Mouse (Mus musculus): Measurements from ENCODE around the gene Kti12. TPM values are rescaled to one million over a fixed set of nuclear protein-coding genes. Genes with fewer than 3 reads are reported as not detected.
A peak's percentile ranks its signal among the peaks of the same experiment; 100 is the strongest.

Gene Kti12
- polyA plus RNA-seq, 1 experiment from 2014 or later = 25.9 TPM

DNA sequence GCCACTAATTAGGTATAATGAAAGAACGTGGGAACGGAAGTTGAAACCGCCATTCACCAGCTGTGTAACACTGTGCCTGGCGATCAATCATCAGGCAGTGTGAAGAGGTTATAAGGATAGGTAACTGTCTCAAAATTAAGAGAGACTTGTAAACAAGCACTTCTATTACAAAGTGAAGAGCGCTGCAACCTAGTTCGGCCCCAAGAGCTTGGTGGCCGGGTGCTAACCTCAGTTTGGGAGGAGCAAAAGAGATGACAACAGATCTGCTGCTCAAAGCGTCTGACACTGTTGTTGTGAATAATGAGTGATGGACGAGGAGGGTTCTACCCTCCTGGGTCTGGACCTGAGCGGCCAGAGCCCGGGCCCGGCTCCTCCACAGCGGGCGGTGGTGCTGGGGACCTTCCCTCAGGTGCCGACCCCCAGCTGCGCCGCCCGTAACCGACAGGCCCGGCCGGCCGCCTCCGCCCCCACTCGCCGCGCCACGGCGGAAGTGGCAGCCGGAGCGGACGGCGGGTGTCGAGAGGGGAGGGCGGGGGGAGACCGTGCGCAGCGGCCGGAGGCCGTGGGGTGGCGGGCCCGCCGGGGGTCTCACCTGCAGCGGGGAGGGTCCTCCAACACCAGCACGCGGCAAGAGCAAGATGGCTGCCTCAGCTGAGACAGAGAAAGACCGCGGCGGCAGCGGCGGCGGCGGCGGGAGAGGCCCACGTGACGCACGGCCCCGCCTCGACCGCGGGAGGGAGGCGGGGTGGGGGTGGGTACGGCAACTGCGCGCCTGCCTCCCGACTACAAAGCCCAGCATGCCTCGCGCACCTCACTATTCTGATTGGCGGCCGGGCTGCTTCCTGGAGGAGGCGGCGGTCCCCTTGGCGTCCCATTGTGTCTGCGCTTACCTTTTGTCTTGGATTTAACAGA, 14.4 kb upstream of the Kti12 start, which contains the start of gene Btf3l4:
Gene Btf3l4 (minus strand): TSS at position 699 of the 912 bp plus-strand sequence.
- WGBS = under 1% methylated on average over 71 of the region's 73 CpGs
- peak; percentile 94 for ATAC-seq (ENCODE audit: low FRiP score)

DNA sequence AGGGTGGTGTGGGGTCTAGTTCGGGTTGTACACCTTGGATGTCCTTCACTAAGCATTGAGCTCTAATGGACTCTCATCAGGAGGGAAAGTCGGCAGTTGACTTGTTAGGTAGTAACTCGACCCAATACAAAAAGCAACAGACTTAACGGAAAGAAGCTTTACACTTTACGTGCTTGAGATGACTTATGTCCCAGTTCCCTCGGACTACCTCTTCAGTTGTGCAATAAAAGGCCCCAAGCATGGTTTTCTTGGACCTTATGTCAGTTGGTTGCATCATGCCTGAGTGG, 13.8 kb upstream of the Kti12 start:
- Histone ChIP-seq H3K27ac (peak overlapping the region; percentile 95), H3K9ac (peak overlapping the region; percentile 98), H3K9me3 (ENCODE audit: control insufficient read depth, low read length) (no peaks in the 10 kb centered on the region), H3K36me3 (replicated peaks; ENCODE audit: control insufficient read depth, insufficient read depth) (peaks cover 16% of the 10 kb centered on the region), H3K4me1 (replicated peaks; ENCODE audit: control insufficient read depth, insufficient read depth, low read length) (peaks cover 37% of the 10 kb centered on the region), H3K4me2 (replicated peaks) (peak overlapping the region; percentile 89), H3K27me3 (ENCODE audit: control insufficient read depth, insufficient read depth, low read length) (no peaks in the 10 kb centered on the region), H3K4me3 (replicated peaks; ENCODE audit: low read length) (peak overlapping the region; percentile 92)
- 0% methylated on average over 6 of the region's 6 CpGs for WGBS
- DNase-seq (ENCODE audit: low spot score) = no peak
- no peak for ATAC-seq (ENCODE audit: low FRiP score)

More for the DNA sequence above, 14.4 kb upstream of the Kti12 start, which contains the start of gene Btf3l4:
- H3K4me1 ChIP-seq (replicated peaks; ENCODE audit: control insufficient read depth, insufficient read depth, low read length) = peaks cover 37% of the 10 kb centered on the region
- peak within 1 kb of the TSS; percentile 98 for H3K9ac ChIP-seq
- no peaks in the 10 kb centered on the region for H3K9me3 ChIP-seq (ENCODE audit: control insufficient read depth, low read length)
- H3K36me3 ChIP-seq (replicated peaks; ENCODE audit: control insufficient read depth, insufficient read depth) = peaks cover 22% of the 10 kb centered on the region
- DNase-seq (ENCODE audit: low spot score) = peak; percentile 96
- peak within 1 kb of the TSS; percentile 95 for H3K27ac ChIP-seq
- peak within 1 kb of the TSS; percentile 92 for H3K4me3 ChIP-seq (replicated peaks; ENCODE audit: low read length)
- H3K27me3 ChIP-seq (ENCODE audit: control insufficient read depth, insufficient read depth, low read length) = no peaks in the 10 kb centered on the region
- H3K4me2 ChIP-seq (replicated peaks) = peak within 1 kb of the TSS; percentile 89

DNA sequence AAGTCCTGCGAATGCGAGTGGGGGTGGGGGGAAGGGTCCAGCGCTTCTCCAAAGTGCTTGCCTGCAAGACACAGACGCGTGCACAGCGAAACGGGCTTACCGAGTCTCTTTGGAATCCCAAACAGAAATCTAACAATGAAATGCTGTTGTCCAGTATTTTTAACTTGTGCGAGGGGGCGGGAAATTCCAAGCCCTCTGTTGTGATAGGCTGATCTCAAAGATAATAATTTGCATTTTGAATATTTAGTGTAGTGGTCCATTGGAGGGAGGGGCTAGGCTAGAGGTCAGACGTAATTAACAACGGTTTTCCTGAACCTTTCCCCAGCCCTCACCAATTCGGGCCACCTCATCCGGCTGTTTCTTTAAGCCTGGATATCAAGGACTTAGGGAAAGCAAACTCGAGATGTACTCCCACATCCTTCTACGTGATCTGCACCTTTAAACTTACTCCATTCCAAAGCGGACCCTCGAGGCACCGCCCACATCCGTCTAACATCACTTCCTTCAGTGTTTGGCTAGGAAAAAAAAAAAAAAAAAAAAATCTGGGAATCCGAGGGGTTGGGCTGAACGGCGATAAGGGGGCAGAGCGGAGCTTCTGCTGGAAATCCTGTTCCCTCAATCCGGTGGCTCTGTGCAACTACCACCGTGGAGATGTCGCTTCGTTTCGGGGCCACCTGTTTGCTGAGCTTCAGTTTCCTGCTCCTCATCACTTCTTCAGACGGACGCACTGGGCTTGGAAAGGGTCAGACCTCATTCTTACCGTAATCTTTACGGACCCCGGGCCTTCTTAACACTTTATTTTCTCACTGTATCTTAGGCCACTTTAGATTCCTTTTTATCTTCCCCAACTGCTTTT, 13.2 kb upstream of the Kti12 start, which contains the start of gene Txndc12:
Gene Txndc12 (plus strand): TSS at position 487 of the 856 bp plus-strand sequence.
- H3K27ac ChIP-seq = peak within 1 kb of the TSS; percentile 95
- peak within 1 kb of the TSS; percentile 92 for H3K4me3 ChIP-seq (replicated peaks; ENCODE audit: low read length)
- peaks cover 11% of the 10 kb centered on the region for H3K36me3 ChIP-seq (replicated peaks; ENCODE audit: control insufficient read depth, insufficient read depth)
- H3K4me1 ChIP-seq (replicated peaks; ENCODE audit: control insufficient read depth, insufficient read depth, low read length) = peaks cover 37% of the 10 kb centered on the region
- no peaks in the 10 kb centered on the region for H3K9me3 ChIP-seq (ENCODE audit: control insufficient read depth, low read length)
- peak within 1 kb of the TSS; percentile 98 for H3K9ac ChIP-seq
- WGBS = under 1% methylated on average over 34 of the region's 34 CpGs
- H3K4me2 ChIP-seq (replicated peaks) = peak within 1 kb of the TSS; percentile 89
- ATAC-seq (ENCODE audit: low FRiP score) (peak; percentile 81), DNase-seq (ENCODE audit: low spot score) (peak; percentile 92)
- no peaks in the 10 kb centered on the region for H3K27me3 ChIP-seq (ENCODE audit: control insufficient read depth, insufficient read depth, low read length)

DNA sequence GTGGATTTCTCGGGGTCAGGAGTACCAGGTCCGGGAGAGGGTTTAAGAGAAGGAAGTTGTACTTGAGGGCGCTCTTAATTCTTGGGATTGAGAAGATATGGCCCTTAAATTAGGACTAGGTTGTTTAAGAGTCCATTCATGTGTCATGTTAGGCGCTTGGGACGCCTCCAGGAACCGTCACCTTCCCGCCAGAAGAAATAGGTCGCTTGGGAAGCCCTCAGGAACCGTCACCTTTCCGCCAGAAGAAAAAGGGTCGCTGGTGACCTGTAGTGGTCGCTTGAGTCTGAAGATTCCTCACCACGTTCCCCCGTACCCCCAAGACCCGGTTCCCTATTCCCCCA, 12.6 kb upstream of the Kti12 start:
- under 1% methylated on average over 15 of the region's 15 CpGs for WGBS
- peak overlapping the region; percentile 98 for H3K9ac ChIP-seq
- H3K4me1 ChIP-seq (replicated peaks; ENCODE audit: control insufficient read depth, insufficient read depth, low read length) = peaks cover 37% of the 10 kb centered on the region
- no peaks in the 10 kb centered on the region for H3K9me3 ChIP-seq (ENCODE audit: control insufficient read depth, low read length)
- H3K4me2 ChIP-seq (replicated peaks) = peak overlapping the region; percentile 89
- H3K4me3 ChIP-seq (replicated peaks; ENCODE audit: low read length) = peak overlapping the region; percentile 92
- no peaks in the 10 kb centered on the region for H3K27me3 ChIP-seq (ENCODE audit: control insufficient read depth, insufficient read depth, low read length)
- peak overlapping the region; percentile 95 for H3K27ac ChIP-seq
- no peak for DNase-seq (ENCODE audit: low spot score)
- ATAC-seq (ENCODE audit: low FRiP score) = no peak
- H3K36me3 ChIP-seq (replicated peaks; ENCODE audit: control insufficient read depth, insufficient read depth) = peaks cover 5% of the 10 kb centered on the region

DNA sequence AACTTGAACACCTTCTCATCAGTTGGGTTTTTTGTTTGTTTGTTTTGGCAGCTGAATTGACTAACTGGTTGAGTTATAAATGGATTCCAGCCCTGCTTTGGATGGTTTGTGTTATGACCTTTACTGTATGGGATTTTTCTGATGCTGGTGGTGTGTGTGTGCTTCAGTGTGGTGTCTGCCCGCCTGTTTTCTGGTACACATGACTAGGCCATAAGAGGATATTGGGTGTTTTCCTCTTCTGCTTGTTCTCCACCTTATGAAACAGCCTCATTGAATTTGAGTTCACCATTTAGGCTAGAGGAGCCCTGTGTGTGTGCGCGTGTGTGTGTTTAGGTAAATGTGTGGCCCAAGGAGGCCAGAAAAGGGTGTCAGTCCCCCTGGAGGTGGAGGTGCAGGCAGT, 12.1 kb upstream of the Kti12 start:
- no peaks in the 10 kb centered on the region for H3K36me3 ChIP-seq (replicated peaks; ENCODE audit: control insufficient read depth, insufficient read depth)
- H3K9ac ChIP-seq = peak overlapping the region; percentile 98
- H3K27ac ChIP-seq = no peak overlapping the region; the same call in 1 of the 2 replicates
- peak overlapping the region; percentile 92 for H3K4me3 ChIP-seq (replicated peaks; ENCODE audit: low read length)
- peaks cover 37% of the 10 kb centered on the region for H3K4me1 ChIP-seq (replicated peaks; ENCODE audit: control insufficient read depth, insufficient read depth, low read length)
- DNase-seq (ENCODE audit: low spot score) (no peak), ATAC-seq (ENCODE audit: low FRiP score) (no peak)
- H3K9me3 ChIP-seq (ENCODE audit: control insufficient read depth, low read length) = no peaks in the 10 kb centered on the region
- WGBS = 64% methylated on average over 3 of the region's 3 CpGs
- H3K27me3 ChIP-seq (ENCODE audit: control insufficient read depth, insufficient read depth, low read length) = no peaks in the 10 kb centered on the region
- H3K4me2 ChIP-seq (replicated peaks) = peak overlapping the region; percentile 89

DNA sequence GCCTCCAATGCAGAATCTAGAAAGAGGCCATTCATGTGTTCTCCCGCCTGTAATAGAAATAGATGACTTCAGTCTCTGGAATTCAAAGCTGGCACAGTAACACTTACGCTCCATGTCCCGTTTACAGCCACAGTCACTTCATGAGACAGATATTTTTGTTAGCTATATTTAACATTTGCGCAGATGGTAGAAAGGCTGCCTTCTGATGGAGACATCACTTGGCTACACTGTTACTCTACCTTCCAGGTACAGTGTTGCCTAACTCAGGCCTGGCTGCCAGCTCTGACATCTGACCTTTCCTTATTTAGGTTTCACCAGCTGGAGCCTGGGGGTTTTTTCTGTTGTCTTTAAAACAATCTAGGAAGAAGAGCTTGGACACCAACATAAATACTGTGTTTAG, 9.6 kb upstream of the Kti12 start:
- Histone ChIP-seq H3K27me3 (ENCODE audit: control insufficient read depth, insufficient read depth, low read length) (no peaks in the 10 kb centered on the region), H3K9me3 (ENCODE audit: control insufficient read depth, low read length) (no peaks in the 10 kb centered on the region), H3K36me3 (replicated peaks; ENCODE audit: control insufficient read depth, insufficient read depth) (no peaks in the 10 kb centered on the region), H3K27ac (no peak overlapping the region), H3K4me3 (replicated peaks; ENCODE audit: low read length) (no peak overlapping the region), H3K9ac (no peak overlapping the region), H3K4me1 (replicated peaks; ENCODE audit: control insufficient read depth, insufficient read depth, low read length) (peaks cover 18% of the 10 kb centered on the region), H3K4me2 (replicated peaks) (no peak overlapping the region)
- 92% methylated on average over 4 of the region's 4 CpGs for WGBS
- ATAC-seq (ENCODE audit: low FRiP score) (no peak), DNase-seq (ENCODE audit: low spot score) (no peak)

DNA sequence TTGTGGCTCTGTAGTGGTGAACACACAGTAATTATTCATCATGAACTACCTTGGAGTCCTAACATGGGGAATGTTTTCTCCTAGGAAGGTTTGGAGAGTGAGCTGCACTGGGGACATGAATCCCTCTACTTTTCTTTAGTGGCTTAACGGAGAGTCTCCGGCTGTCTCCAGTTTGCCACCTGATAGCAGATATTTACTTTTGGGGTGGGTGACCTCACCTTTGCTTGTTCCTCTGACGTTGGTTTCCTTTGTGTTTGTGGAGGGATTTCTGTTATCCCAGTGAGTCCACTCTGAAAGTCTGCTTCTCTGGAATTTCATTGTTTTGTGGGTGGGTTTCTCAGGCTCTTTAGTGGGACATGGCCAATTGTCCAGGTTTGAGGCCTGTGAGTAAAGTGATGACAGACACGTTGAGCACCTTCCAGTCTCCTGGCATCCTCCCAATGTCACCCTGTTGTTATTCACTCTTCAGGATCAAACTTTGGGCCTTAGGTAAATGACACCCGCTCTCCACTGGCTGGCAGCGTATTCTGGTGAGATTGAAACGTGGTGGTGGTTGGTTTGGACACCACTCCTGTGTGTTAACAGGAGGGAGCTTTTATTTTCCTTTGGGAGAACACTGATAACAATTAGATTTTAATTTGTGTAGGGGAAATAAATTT, 5.5 kb upstream of the Kti12 start:
- WGBS = 94% methylated on average over 7 of the region's 7 CpGs
- Histone ChIP-seq H3K27me3 (ENCODE audit: control insufficient read depth, insufficient read depth, low read length) (no peaks in the 10 kb centered on the region), H3K27ac (no peak overlapping the region), H3K9ac (no peak overlapping the region), H3K4me1 (replicated peaks; ENCODE audit: control insufficient read depth, insufficient read depth, low read length) (0 out of 2 replicates have a peak, but pooled peaks cover 2% of the 10 kb centered on the region), H3K9me3 (ENCODE audit: control insufficient read depth, low read length) (no peaks in the 10 kb centered on the region), H3K4me2 (replicated peaks) (no peak overlapping the region), H3K36me3 (replicated peaks; ENCODE audit: control insufficient read depth, insufficient read depth) (no peaks in the 10 kb centered on the region), H3K4me3 (replicated peaks; ENCODE audit: low read length) (no peak overlapping the region)
- no peak for ATAC-seq (ENCODE audit: low FRiP score)
- DNase-seq (ENCODE audit: low spot score) = no peak

DNA sequence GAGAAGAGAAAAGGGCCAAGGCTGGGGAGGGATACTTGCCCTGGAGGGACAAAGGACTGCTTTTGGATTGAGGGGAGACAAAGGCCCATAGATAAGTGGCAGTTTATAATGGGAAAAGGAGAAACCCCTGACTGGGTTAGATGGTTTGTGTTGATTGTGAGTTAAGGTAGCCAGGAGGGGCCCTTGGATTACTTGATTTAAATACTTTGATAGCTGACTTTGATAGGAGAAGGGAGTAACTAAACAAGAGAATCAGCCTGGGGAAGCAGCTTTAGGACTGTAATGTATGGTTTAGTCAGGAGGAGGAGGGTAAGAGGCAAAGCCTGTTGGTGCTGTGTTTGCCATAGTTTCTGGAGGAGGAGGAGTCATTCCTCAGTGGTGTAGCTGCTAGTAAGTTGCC, 4.2 kb upstream of the Kti12 start:
- H3K36me3 ChIP-seq (replicated peaks; ENCODE audit: control insufficient read depth, insufficient read depth) = no peaks in the 10 kb centered on the region
- no peaks in the 10 kb centered on the region for H3K27me3 ChIP-seq (ENCODE audit: control insufficient read depth, insufficient read depth, low read length)
- no peaks in the 10 kb centered on the region for H3K9me3 ChIP-seq (ENCODE audit: control insufficient read depth, low read length)
- no peak overlapping the region for H3K9ac ChIP-seq
- no peak overlapping the region for H3K4me3 ChIP-seq (replicated peaks; ENCODE audit: low read length)
- no peak overlapping the region for H3K4me2 ChIP-seq (replicated peaks)
- H3K4me1 ChIP-seq (replicated peaks; ENCODE audit: control insufficient read depth, insufficient read depth, low read length) = 0 out of 2 replicates have a peak, but pooled peaks cover 5% of the 10 kb centered on the region
- H3K27ac ChIP-seq = no peak overlapping the region
- ATAC-seq (ENCODE audit: low FRiP score) (no peak), DNase-seq (ENCODE audit: low spot score) (no peak)
